Mouse (Mus musculus) embryo, embryonic 9.5 days (tissue): ENCODE results near the gene Mex3b.

ENCODE experiments used
- DNase-seq: peaks from one replicate; pipeline ENCODE4 v3.0.0-alpha.2; 2017; ENCODE audit errors: extremely low spot score

Mex3b gene

GRCm38 (mm10) chr7:82867271-82868121 is at the start of gene Mex3b:
Gene Mex3b (plus strand): TSS chr7:82867333.
- DNase-seq: peak; percentile 68

- DNase-seq: no peak
Measured at GRCm38 (mm10) chr7:82819541-82819940, 47.6 kb upstream of the Mex3b start.

- no peak for DNase-seq
Measured at GRCm38 (mm10) chr7:82820661-82821060, 46.5 kb upstream of the Mex3b start.

GRCm38 (mm10) chr7:82821501-82821900 is 45.6 kb upstream of the Mex3b start:
- DNase-seq: no peak

- no peak for DNase-seq
Measured at GRCm38 (mm10) chr7:82822528-82822927, 44.6 kb upstream of the Mex3b start.

GRCm38 (mm10) chr7:82828193-82828592 is 38.9 kb upstream of the Mex3b start:
- no peak for DNase-seq

- no peak for DNase-seq
Measured at GRCm38 (mm10) chr7:82829516-82829915, 37.6 kb upstream of the Mex3b start.

- DNase-seq: no peak
Measured at GRCm38 (mm10) chr7:82834471-82834870, 32.7 kb upstream of the Mex3b start.

- no peak for DNase-seq
Measured at GRCm38 (mm10) chr7:82838414-82838813, 28.7 kb upstream of the Mex3b start.

- DNase-seq: no peak
Measured at GRCm38 (mm10) chr7:82838965-82839675, 28.0 kb upstream of the Mex3b start.

GRCm38 (mm10) chr7:82842222-82842920 is 24.8 kb upstream of the Mex3b start:
- no peak for DNase-seq

GRCm38 (mm10) chr7:82850756-82851155 is 16.4 kb upstream of the Mex3b start:
- DNase-seq: no peak

- no peak for DNase-seq
Measured at GRCm38 (mm10) chr7:82851670-82852069, 15.5 kb upstream of the Mex3b start.

- DNase-seq: peak; percentile 35
Measured at GRCm38 (mm10) chr7:82854195-82854766, 12.9 kb upstream of the Mex3b start.

- no peak for DNase-seq
Measured at GRCm38 (mm10) chr7:82858611-82859010, 8.5 kb upstream of the Mex3b start.

GRCm38 (mm10) chr7:82860626-82861025 is 6.5 kb upstream of the Mex3b start:
- DNase-seq: no peak

GRCm38 (mm10) chr7:82863341-82863740 is 3.8 kb upstream of the Mex3b start:
- no peak for DNase-seq

- no peak for DNase-seq
Measured at GRCm38 (mm10) chr7:82864260-82864990, 2.7 kb upstream of the Mex3b start.

- peak; percentile 72 for DNase-seq
Measured at GRCm38 (mm10) chr7:82864991-82865771, 2.0 kb upstream of the Mex3b start.

GRCm38 (mm10) chr7:82865834-82866485 is 1.2 kb upstream of the Mex3b start:
- DNase-seq: peak; percentile 99
